Mouse (Mus musculus): ENCODE data around the gene Kcnh2. TPM values are rescaled to one million over a fixed set of nuclear protein-coding genes. Genes with fewer than 3 reads are reported as not detected.

Kcnh2 gene
- polyA plus RNA-seq, 1 experiment from 2014 or later, result 5.5 TPM

DNA sequence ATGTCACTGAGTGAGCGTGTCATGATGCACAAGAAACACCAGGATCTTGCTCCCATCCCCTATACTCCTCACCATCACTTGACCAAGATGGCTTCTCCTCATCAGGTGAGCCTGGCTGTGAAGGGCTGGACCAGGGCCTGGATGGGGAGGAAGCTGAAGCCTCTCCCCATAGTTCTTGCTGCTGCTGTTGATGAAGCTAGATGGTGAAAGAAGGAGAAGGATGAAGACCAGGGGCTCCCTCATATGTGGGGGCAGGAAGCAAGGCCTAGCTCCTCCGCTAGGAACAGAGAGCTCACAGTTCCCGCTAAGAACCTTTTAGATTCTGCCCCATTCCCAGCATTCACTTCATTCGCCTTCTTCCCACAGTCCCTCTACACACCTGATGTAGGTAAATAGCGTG lies 34.0 kb upstream of the Kcnh2 start:
- DNase-seq (no peak), ATAC-seq (ENCODE audit: insufficient read depth) (no peak)
- Histone ChIP-seq H3K27ac (ENCODE audit: low read depth) (no peak overlapping the region), H3K4me3 (ENCODE audit: low read depth, low read length) (no peak overlapping the region), H3K4me2 (no peak overlapping the region), H3K4me1 (ENCODE audit: insufficient read depth) (0 out of 2 replicates have a peak, but pooled peaks cover 4% of the 10 kb centered on the region), H3K27me3 (ENCODE audit: insufficient read depth, low read length) (peaks cover 32% of the 10 kb centered on the region), H3K9me3 (ENCODE audit: low read depth, low read length) (no peaks in the 10 kb centered on the region), H3K36me3 (ENCODE audit: insufficient read depth) (no peaks in the 10 kb centered on the region), H3K9ac (no peak overlapping the region)
- no peak for TF ChIP-seq CTCF (IDR thresholded peaks at IDR 0.05; ENCODE audit: low read depth)
- 85% methylated on average over 5 of the region's 5 CpGs for WGBS

- H3K36me3 ChIP-seq (ENCODE audit: insufficient read depth), result no peaks in the 10 kb centered on the region
- no peak overlapping the region for H3K4me2 ChIP-seq
- no peak overlapping the region for H3K27ac ChIP-seq (ENCODE audit: low read depth)
- no peak for TF ChIP-seq CTCF (IDR thresholded peaks at IDR 0.05; ENCODE audit: low read depth)
- H3K9me3 ChIP-seq (ENCODE audit: low read depth, low read length), result no peaks in the 10 kb centered on the region
- ATAC-seq (ENCODE audit: insufficient read depth) (no peak), DNase-seq (no peak)
- H3K9ac ChIP-seq, result no peak overlapping the region
- WGBS, result 55% methylated on average over 6 of the region's 6 CpGs
- peaks cover 32% of the 10 kb centered on the region for H3K27me3 ChIP-seq (ENCODE audit: insufficient read depth, low read length)
- H3K4me1 ChIP-seq (ENCODE audit: insufficient read depth), result 0 out of 2 replicates have a peak, but pooled peaks cover 4% of the 10 kb centered on the region
- no peak overlapping the region for H3K4me3 ChIP-seq (ENCODE audit: low read depth, low read length)
Observed at GRCm38 (mm10) chr5:24384407-24384806, 33.0 kb upstream of the Kcnh2 start.

DNA sequence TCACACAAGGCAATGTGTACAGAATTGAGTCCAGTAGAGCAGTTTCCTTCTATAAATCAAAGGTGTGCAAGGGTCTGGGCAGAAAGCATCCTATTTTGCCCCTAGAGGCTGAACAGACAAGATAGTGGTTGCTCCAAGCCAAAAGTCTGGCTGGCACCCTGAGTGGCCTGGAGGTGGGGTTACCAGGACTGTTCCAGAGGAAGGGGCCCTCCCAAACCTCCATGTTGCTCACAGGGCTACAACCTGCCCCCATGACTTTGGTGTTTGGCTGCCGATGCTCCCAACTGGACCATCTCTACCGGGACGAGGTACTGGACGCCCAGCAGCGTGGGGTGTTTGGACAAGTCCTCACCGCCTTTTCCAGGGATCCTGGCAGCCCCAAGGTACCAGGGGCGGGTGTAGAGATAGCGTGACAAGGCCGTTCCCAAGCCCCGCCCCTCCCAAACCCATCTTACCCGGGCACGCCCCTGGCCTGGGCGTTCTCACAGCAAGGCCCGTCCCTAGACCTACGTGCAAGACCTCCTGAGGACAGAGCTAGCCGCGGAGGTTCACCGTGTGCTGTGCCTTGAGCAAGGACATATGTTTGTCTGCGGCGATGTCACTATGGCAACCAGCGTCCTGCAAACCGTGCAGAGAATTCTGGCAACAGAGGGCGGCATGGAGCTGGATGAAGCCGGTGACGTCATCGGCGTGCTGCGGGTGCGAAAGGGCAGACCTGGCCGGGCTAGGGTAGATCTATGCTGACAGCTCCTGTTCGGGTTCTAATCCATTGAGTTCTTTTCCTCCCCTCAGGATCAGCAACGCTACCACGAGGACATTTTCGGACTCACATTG lies 31.8 kb upstream of the Kcnh2 start:
- TF ChIP-seq CTCF (IDR thresholded peaks at IDR 0.05; ENCODE audit: low read depth), result peak; percentile 71
- H3K9ac ChIP-seq, result peak overlapping the region; percentile 27
- peak overlapping the region; percentile 69 for H3K4me2 ChIP-seq
- H3K4me1 ChIP-seq (ENCODE audit: insufficient read depth), result 0 out of 2 replicates have a peak, but pooled peaks cover 4% of the 10 kb centered on the region
- no peaks in the 10 kb centered on the region for H3K36me3 ChIP-seq (ENCODE audit: insufficient read depth)
- ATAC-seq (ENCODE audit: insufficient read depth) (peak; percentile 89), DNase-seq (peak; percentile 96)
- H3K27ac ChIP-seq (ENCODE audit: low read depth), result no peak overlapping the region
- H3K27me3 ChIP-seq (ENCODE audit: insufficient read depth, low read length), result peaks cover 25% of the 10 kb centered on the region
- WGBS, result under 1% methylated on average over 34 of the region's 34 CpGs
- H3K4me3 ChIP-seq (ENCODE audit: low read depth, low read length), result peak overlapping the region; percentile 41
- no peaks in the 10 kb centered on the region for H3K9me3 ChIP-seq (ENCODE audit: low read depth, low read length)

DNA sequence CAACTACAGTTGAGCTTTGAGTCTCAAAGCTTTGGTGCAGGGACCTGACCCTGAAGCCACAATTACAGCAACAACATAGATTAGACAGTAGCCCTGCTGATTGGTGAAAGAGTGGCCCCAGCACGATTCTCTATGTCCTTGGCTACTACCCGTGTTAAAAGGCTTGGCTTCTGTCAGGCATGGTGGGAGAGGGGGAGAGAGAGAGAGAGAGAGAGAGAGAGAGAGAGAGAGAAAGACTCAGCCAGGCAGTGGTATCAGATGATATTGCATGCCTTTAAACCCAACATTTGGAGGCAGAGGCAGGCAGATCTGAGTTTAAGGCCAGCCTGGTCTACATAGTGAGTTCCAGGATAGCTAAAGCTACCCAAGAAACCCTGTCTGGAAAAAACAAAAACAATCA lies 30.6 kb upstream of the Kcnh2 start:
- WGBS, result 74% methylated on average over 2 of the region's 2 CpGs
- Histone ChIP-seq H3K27me3 (ENCODE audit: insufficient read depth, low read length) (peaks cover 12% of the 10 kb centered on the region; the same call in 1 of the 2 replicates), H3K27ac (ENCODE audit: low read depth) (no peak overlapping the region), H3K9me3 (ENCODE audit: low read depth, low read length) (no peaks in the 10 kb centered on the region), H3K4me1 (ENCODE audit: insufficient read depth) (no peaks in the 10 kb centered on the region), H3K4me3 (ENCODE audit: low read depth, low read length) (no peak overlapping the region), H3K36me3 (ENCODE audit: insufficient read depth) (no peaks in the 10 kb centered on the region), H3K9ac (no peak overlapping the region), H3K4me2 (no peak overlapping the region)
- no peak for TF ChIP-seq CTCF (IDR thresholded peaks at IDR 0.05; ENCODE audit: low read depth)
- DNase-seq (no peak), ATAC-seq (ENCODE audit: insufficient read depth) (no peak)

DNA sequence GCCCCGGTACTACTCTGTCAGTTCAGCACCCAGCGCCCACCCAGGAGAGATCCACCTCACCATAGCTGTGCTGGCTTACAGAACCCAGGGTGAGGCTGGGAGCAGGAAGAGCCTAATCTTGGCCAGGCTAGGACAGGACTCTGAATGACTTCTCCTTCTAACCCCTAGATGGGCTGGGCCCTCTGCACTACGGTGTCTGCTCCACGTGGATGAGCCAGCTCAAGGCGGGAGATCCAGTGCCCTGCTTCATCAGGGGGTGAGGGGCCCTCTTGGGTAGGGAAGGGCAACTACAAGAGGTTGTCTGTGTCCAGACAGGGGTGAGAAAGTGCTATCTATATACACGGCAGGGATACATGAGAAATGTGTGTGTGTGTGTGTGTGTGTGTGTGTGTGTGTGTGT lies 30.1 kb upstream of the Kcnh2 start:
- H3K9me3 ChIP-seq (ENCODE audit: low read depth, low read length), result no peaks in the 10 kb centered on the region
- WGBS, result 62% methylated on average over 6 of the region's 6 CpGs
- H3K27me3 ChIP-seq (ENCODE audit: insufficient read depth, low read length), result peaks cover 7% of the 10 kb centered on the region; the same call in 1 of the 2 replicates
- H3K4me2 ChIP-seq, result no peak overlapping the region
- no peak for ATAC-seq (ENCODE audit: insufficient read depth)
- no peak for TF ChIP-seq CTCF (IDR thresholded peaks at IDR 0.05; ENCODE audit: low read depth)
- no peak overlapping the region for H3K9ac ChIP-seq
- no peak overlapping the region for H3K27ac ChIP-seq (ENCODE audit: low read depth)
- no peak overlapping the region for H3K4me3 ChIP-seq (ENCODE audit: low read depth, low read length)
- H3K4me1 ChIP-seq (ENCODE audit: insufficient read depth), result no peaks in the 10 kb centered on the region
- DNase-seq, result no peak
- H3K36me3 ChIP-seq (ENCODE audit: insufficient read depth), result no peaks in the 10 kb centered on the region

DNA sequence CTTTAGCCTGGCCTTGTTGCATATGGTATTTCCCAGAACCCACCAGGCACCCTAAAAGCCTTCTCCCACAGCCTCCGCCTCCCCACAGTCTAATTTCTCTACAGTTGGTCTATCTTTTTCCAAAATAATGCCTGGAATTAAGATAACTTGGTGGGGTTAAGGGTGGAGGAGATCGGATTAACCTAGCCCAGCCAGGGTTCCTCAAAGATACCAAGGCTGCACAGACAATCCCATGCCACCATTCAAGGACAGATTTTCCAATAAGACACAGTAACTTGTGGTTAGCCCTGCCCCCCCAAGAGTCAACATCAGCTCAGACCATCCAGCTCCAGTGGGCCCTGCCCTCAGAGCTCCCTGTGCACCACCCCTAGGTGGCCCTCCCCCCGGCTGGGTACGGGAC lies 29.1 kb upstream of the Kcnh2 start:
- no peak overlapping the region for H3K4me3 ChIP-seq (ENCODE audit: low read depth, low read length)
- DNase-seq, result no peak
- H3K9ac ChIP-seq, result no peak overlapping the region
- no peaks in the 10 kb centered on the region for H3K36me3 ChIP-seq (ENCODE audit: insufficient read depth)
- H3K9me3 ChIP-seq (ENCODE audit: low read depth, low read length), result no peaks in the 10 kb centered on the region
- no peak for TF ChIP-seq CTCF (IDR thresholded peaks at IDR 0.05; ENCODE audit: low read depth)
- H3K27me3 ChIP-seq (ENCODE audit: insufficient read depth, low read length), result no peaks in the 10 kb centered on the region
- 94% methylated on average over 4 of the region's 4 CpGs for WGBS
- no peak overlapping the region for H3K4me2 ChIP-seq
- no peak for ATAC-seq (ENCODE audit: insufficient read depth)
- H3K4me1 ChIP-seq (ENCODE audit: insufficient read depth), result no peaks in the 10 kb centered on the region
- H3K27ac ChIP-seq (ENCODE audit: low read depth), result no peak overlapping the region

GRCm38 (mm10) chr5:24379501-24379900 lies 28.1 kb upstream of the Kcnh2 start:
- no peaks in the 10 kb centered on the region for H3K36me3 ChIP-seq (ENCODE audit: insufficient read depth)
- H3K4me2 ChIP-seq, result no peak overlapping the region
- no peak overlapping the region for H3K9ac ChIP-seq
- DNase-seq (no peak), ATAC-seq (ENCODE audit: insufficient read depth) (no peak)
- H3K27me3 ChIP-seq (ENCODE audit: insufficient read depth, low read length), result no peaks in the 10 kb centered on the region
- H3K4me1 ChIP-seq (ENCODE audit: insufficient read depth), result no peaks in the 10 kb centered on the region
- H3K4me3 ChIP-seq (ENCODE audit: low read depth, low read length), result no peak overlapping the region
- H3K9me3 ChIP-seq (ENCODE audit: low read depth, low read length), result no peaks in the 10 kb centered on the region
- WGBS, result 59% methylated on average over 4 of the region's 4 CpGs
- TF ChIP-seq CTCF (IDR thresholded peaks at IDR 0.05; ENCODE audit: low read depth), result no peak
- no peak overlapping the region for H3K27ac ChIP-seq (ENCODE audit: low read depth)

Measured in lung, embryonic 14.5 days (tissue).